Mouse (Mus musculus): ENCODE data around the gene Zcchc3. TPM values are rescaled to one million over a fixed set of nuclear protein-coding genes. Genes with fewer than 3 reads are reported as not detected.
A peak's percentile ranks its signal among the peaks of the same experiment; 100 is the strongest.

Zcchc3 gene
- total RNA-seq, 2 experiments from 2014 or later = 3.7 to 4.8 TPM

DNA sequence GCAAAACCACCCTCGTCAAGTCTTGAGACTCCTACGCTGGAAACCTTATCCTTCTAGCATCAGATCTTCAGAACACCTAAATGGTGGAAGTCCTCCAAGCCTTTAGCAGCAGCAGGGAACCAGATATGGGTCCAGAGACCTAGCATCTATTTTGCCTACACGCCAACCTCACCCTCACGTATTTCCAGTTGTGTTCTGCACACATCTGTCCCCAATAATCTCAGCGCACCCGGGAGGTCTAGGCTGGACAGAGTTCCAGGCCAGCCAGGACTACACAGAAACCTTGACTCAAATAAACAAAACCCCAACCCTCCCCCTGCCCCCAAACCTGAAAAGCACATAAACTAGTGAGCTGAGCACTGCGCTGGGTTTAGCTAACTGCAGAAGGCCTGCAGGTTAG, 3.4 kb downstream of the Zcchc3 start:
- no peak for ATAC-seq (replicated peaks; ENCODE audit: poor library complexity, severe bottlenecking)

DNA sequence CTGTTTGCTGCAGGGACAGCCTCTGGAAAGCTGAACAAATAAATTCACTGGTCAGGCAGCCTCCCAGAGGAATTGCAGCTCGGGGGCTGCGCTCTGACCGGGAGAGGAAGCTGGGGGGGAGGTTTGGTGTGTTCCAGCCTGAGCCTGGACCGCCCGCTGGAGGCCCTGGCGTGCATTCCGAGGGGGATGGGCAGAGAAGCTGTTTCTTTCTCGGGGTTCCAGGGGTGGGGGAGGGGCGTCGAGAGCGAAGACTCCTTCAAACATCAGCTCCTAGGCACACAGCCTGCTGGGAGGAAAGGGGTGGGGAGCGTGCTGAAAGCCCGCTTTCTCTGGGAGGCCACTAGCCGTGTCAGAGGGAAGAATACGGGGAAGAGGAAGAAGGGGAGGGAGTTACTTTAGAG, 3.9 kb downstream of the Zcchc3 start:
- ATAC-seq (replicated peaks; ENCODE audit: poor library complexity, severe bottlenecking) = no peak

DNA sequence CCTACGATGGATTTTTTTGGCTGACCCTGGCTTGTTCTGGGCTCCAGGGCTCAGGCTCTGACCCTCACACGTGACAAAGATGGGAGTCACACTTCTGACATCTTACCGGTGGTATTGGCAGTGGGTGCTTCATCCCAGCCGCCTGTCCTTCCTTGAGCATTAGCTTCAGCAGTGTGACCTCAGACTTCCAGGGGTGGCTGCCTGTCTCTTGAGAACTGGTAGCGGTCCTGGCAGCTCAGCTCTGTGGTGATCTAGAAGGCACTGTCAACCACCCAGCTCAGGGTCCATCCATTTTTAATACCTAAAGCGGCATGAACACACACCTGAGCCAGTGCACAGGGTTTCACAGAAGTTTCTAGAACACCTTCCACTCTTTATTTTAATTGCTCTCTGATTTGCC, 5.0 kb downstream of the Zcchc3 start:
- no peak for ATAC-seq (replicated peaks; ENCODE audit: poor library complexity, severe bottlenecking)

DNA sequence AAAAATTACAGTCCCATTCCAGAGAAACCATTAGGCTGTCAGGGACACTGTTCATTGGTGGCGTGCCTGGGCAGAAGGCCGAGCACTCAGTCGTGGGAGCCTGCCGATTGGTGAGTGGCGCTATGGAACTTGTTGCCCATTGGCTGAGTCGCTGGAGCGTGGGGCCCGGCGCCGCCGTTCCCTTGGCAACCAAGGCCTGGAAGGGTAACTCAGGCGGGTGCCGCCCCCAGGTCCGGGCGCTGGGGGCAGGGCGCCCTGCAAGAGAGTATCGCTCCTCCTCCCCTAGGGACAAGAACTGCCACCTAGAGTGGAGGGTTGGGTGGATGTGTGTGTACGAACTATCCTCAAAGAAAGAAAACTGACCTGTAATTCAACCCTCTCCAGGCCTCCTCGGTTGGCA, 8.7 kb downstream of the Zcchc3 start:
- peak; percentile 100 for ATAC-seq (replicated peaks; ENCODE audit: poor library complexity, severe bottlenecking)

DNA sequence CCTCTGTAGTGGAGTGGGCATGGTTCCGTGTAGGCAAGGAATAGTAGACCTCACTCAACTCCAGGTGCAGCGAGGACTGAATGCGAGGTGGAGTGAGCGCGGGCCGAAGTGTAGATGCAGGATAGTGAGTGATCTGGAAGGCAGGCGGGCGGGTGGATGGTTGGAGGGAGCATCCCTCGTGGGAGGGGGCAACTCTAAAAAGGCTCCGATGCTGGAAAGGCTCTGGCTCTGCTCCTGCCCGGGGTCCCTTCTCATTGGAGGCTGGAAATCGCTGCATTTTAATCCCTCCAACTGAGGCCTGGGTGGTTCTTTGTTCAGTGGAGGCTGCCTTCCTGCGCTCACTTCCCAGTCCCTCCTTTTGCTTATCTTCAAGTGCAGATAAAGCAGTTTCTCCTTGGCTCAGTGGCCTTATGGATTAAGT, 15.7 kb downstream of the Zcchc3 start:
- no peak for ATAC-seq (replicated peaks; ENCODE audit: poor library complexity, severe bottlenecking)

DNA sequence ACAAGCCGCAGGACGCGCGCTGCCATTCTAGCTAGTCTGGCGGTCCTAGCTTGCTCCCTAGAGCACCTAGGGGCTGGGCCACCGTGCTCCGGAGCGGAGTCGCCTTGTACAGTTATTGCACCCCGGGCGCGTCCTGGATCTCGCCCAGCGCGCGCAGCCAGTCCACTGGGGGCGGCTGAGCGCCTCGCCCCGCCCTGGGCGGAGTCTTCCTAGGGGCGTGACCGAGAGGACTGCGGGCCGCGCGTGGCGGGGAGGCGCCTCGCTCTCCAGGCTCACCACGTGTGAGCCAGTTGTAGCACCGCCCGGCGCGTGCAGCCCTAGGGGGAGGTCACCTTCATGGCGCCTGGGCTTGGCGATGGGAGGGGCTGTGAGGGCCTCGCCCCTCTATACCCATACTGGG, 16.1 kb downstream of the Zcchc3 start:
- peak; percentile 73 for ATAC-seq (replicated peaks; ENCODE audit: poor library complexity, severe bottlenecking)

DNA sequence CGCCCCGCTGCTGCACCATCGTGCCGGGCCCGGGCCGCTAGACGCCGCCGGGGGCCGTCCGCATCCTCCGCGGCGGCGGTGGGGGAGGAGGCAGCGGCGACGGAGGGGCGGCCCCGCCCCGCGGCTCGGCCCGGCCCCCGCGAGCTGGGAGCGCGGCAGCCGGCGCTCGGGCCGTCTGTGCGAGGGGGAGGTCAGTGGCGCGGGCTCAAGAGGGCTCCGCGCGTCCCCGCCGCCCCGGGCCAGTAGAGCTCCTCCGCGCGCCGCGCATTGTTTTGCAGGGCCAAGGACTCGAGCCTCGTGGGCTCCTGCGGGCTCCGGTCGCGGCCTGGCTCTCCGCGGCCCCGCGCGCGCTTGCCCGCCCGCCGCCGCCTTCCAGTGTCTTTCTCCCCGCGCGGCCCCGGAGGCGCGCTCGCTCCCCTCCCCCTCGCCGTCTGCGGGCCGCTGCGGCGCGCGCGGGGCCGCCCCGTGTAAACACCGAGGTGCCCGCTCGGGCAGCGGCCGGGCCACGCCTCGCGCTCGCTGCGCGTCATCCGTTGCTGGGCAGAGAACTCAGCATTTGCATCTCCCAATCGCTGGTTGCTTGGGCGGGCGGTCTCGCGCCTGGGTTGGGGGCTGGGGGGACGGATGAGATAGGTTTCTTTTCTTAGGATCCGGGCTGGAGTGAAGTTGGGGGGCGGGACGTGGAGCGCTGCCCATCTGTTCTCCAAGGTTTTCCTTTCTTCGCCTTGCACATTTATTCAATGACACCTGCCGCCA, 17.0 kb downstream of the Zcchc3 start, which contains the start of gene Sox12:
TSS of gene Sox12 (minus strand) at position 384 of the 756 bp plus-strand sequence.
- ATAC-seq (replicated peaks; ENCODE audit: poor library complexity, severe bottlenecking) = peak; percentile 39

DNA sequence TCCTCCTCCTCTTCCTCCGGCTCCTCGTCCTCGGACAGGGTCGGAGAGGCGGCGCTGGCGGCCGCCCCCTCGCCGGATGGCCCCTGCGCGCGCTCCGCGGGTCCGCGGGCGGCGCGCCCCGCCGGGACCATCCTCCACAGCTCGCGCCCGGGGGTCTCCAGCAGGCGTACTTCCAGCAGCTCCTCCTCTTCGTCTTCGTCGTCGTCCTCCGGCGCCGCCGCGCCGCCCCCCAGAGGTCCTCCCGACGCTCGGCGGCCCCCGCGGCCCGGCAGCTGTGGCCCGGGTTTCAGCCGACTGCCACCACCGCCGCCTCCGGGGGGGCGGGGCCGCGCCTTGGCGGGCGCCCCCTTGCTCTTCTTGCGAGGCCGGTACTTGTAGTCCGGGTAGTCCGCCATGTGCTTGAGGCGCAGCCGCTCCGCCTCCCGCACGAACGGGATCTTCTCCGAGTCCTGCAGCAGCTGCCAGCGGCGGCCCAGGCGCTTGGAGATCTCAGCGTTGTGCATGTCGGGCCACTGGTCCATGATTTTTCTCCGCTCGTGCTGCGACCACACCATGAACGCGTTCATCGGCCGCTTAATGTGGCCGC, 17.7 kb downstream of the Zcchc3 start:
- ATAC-seq (replicated peaks; ENCODE audit: poor library complexity, severe bottlenecking) = peak; percentile 17; the same call in 1 of the 2 replicates

DNA sequence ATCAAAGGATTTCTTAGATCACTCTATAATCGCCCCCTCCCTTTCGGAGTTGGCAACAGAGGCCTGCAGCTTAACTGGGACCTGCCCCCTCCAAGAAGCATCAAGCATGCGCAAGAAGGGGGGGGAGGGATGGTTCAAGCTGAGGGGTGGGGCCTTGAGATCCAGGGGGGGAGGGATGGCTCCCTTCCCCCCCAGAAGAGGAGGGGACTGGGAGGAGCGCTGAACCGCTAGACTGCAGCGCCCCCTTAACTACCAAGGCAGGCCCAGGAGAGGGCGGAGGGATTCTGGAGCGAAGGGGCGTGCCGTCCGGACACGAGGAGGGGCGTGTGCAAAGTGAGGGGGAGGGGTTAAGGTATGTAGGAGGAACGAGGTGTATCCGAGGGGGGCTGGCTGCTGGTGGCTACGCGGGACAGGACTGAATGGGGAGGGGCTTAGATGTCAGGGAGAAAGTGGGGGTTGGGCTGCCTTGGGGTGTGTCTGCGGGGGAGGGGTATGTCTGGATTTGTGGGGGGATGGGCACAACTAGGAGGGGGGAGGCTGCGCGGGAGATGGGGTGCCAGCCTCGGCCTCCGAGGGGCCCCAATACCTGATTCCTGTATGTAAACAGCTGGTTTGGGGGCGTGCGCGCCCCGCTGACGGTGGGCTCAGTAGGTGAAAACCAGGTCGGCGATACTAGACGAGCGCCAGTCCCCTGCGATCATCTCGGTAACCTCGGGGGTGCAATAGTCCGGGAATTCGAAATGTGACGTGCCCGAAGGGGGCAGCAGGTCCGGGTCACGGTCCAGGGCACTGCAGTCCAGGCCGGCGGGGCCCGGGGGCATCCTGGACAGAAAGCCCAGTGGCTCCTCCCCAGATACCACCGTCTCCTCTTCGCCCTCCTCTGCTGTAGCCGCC, 18.5 kb downstream of the Zcchc3 start:
- ATAC-seq (replicated peaks; ENCODE audit: poor library complexity, severe bottlenecking) = peak; percentile 58

DNA sequence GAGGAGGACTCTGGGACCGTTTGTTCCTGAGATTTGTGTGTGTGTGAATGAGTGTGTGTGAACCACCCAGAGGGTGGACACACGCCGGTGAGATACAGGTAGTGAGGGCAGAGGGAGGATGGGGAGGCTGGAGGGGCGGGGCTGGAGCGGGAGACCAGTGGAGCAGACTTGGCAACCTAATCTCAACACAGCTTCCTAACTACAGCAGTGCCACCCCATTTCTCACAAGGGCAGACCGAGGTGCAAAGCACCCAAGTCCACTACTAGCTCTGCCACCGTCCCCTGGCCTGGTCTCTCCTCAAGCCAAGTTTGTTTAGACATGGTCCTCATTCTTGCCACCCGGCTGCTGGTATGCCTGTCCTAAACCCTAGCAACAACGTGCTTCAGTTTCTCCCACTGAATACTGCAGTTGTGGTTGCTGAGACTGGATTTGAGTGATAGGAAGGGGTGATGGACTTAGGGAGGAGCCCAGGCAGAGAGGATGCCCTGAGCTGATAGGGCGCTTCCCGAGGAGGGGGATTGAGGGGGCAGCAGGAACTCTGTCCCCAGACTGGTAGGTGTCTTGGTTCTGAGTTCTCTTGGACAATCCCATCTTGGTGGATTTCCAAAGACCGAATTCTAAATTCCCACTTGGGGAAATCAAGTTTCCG, 19.4 kb downstream of the Zcchc3 start:
- no peak for ATAC-seq (replicated peaks; ENCODE audit: poor library complexity, severe bottlenecking)

DNA sequence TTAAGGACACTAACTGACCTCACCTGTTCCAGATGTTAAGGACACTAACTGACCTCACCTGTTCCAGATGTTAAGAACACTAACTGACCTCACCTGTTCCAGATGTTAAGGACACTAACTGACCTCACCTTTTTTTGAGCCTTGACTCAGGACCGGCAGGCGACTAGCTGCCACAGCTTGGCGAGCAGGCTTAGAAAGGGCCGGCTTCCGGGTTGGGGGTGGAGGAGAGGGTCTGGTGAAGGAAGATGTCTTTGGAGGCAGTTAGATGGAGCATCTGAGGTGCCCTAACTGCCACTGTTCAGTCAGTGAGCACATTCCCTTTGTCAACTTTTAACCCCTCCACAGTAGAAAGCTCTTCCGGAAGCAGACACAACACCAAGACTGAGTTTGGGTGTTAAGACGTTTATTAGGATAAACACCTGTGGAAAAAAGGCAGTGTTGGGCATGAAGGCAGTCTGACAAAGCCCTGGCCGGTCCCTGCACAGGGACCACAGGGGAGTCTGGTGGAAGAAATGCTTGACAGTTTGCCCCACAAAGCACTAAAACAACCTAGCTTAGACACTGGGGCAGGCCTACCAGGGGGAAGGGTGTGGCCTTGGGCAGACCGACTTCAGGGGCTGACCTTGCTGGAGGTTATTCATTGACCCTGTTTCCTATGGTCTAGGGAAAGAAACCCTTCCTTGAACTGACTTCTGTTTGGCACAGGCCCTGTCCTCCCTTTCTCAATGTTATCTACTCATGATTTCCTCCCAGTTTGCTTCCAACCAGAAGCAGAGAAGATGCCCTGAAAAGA, 21.4 kb downstream of the Zcchc3 start:
- no peak for ATAC-seq (replicated peaks; ENCODE audit: poor library complexity, severe bottlenecking)

DNA sequence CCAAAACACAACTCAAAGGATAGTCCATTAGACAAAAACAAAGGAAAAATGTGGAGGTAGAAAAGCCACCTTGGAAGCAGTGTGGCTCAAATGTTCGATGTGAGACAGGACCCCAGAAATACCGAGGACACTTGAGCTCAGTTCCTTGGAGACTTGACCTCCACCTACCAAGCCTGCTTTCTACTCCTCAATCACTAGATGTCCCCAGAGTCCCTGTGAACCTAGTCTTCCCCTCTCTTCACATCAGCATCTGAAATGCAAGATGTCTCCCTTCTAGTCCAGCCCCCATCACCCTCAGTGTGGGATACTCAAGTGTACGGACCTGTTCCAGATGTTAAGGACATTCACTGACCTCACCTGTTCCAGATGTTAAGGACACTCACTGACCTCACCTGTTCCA, 22.0 kb downstream of the Zcchc3 start:
- peak; percentile 48 for ATAC-seq (replicated peaks; ENCODE audit: poor library complexity, severe bottlenecking)

DNA sequence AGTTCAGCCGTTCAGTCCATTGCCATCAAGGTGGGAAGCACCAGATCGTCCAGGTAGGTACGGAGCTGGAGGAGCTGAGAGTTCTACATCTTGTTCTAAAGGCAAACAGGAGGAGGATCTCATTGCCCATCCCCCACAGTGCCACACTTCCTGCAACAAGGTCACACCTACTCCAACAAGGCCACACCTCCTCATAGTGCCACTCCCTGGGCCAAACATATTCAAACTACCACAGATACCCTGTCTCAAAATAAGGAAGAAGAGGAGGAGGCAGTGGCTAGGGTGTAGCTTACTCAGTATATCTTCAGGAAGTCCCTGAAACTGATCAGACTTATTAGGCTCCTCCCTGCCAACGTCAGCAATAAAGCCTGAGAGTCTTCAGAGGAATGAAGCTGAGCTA, 30.6 kb downstream of the Zcchc3 start:
- ATAC-seq (replicated peaks; ENCODE audit: poor library complexity, severe bottlenecking) = no peak

DNA sequence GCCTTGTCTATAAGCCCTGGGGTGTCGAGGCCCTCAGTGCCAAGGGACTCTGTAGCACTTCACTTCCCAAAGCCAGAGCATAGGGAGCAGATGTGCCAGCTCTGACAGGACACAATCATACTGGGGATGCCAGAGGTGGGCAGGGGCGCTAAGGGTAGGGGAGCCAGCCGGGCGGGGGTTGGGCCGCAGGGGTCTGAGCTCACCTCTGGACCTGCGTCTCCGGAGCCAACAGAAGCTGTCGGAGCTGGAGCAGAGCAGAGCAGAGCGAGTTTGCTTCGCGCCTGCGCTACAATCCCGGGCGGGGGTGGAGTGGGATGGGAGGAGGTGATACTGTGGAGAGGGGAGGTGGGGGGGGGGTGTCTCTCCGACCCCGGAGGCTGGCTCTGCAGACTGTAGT, 38.5 kb downstream of the Zcchc3 start, which contains the start of gene Nrsn2:
TSS of gene Nrsn2 (minus strand) at position 294 of the 397 bp plus-strand sequence.
- no peak; the same call in 1 of the 2 replicates for ATAC-seq (replicated peaks; ENCODE audit: poor library complexity, severe bottlenecking)

DNA sequence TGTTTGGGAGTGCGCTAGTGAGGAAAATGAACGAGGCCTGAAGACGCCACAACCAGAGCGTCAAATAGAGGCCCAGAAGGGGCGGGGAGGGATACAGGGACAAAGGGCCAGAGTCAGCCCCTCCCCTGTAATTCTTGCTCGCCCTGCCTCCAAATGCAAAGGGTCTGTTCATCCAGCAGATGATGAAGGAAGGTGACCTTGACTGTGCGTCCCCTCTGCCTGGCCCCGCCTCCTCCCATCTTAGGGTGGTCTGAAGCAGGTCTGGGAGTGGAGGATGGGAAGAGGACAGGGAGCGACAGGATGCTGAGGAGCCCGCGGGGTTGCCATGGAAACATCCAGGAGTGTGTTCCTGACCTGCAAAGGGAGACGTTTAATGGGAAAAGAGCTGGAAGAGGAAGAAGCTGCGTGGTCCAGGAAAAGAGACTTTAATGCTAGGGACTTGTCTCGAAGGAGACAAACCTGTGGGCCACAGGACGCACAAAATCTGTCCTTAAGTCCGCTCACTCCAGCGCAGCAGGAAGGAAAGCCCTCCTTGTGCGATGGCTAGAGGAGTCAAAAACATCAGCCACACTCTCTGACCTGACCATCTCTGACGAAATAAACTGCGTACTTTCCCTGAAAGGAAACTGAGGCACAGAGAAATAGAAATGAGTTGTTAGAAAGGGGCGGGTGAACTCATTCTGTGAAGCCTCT, 39.0 kb downstream of the Zcchc3 start:
- no peak for ATAC-seq (replicated peaks; ENCODE audit: poor library complexity, severe bottlenecking)

DNA sequence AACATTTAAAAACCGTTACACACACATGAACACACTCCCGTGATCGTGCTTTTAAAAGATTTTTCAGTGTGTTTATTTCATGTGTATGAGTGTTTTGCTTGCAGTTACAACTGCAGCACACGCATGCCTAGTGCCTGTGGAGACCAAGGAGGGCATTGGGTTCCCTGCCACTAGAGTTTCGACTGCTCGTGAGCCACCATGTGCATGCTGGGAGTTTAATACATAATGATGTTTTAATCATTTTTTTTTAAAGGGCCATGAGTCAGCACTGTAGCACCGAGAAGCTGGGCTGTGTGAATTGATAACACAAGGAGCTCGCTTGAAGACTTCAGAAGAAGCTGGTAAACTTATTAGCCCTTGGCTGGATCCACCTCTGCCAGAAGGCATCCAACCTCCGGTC, 41.3 kb downstream of the Zcchc3 start:
- ATAC-seq (replicated peaks; ENCODE audit: poor library complexity, severe bottlenecking) = no peak

DNA sequence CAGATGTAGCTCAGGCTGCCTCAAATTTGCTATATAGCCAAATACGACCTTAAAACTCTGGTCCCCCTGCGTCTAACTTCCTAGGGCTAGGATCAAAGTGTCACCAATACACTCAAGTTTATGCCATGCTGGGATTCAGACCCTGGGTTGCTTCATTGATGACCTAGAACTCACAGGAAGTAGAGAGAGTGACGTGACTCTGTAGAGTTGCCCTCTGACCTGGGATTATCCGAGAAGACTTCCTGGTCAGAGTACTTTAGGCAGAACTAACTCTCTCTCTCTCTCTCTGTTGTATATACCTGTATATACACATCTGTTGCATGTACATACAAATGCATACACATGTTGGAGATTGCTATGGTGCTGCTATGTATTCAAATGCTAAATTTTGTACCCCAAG, 42.2 kb downstream of the Zcchc3 start:
- no peak for ATAC-seq (replicated peaks; ENCODE audit: poor library complexity, severe bottlenecking)

DNA sequence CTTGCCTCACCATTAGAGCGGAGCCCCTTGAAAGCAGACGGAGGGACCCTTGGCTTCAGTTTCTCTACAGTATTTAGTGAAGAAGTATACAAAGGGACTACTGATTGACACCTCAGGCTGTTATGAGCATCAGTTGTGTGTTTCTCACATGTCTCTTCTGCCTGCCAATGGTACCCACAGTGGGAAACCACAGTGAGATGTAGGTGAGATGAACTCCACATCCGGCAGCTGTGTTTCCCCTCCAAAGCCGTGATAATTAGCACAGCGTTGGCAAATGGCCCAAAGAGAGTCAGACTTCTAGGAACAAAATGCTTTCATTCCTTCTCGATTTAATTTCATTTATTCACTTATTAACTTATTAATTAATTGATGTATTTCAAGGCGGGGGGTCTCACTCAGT, 42.7 kb downstream of the Zcchc3 start:
- no peak for ATAC-seq (replicated peaks; ENCODE audit: poor library complexity, severe bottlenecking)

DNA sequence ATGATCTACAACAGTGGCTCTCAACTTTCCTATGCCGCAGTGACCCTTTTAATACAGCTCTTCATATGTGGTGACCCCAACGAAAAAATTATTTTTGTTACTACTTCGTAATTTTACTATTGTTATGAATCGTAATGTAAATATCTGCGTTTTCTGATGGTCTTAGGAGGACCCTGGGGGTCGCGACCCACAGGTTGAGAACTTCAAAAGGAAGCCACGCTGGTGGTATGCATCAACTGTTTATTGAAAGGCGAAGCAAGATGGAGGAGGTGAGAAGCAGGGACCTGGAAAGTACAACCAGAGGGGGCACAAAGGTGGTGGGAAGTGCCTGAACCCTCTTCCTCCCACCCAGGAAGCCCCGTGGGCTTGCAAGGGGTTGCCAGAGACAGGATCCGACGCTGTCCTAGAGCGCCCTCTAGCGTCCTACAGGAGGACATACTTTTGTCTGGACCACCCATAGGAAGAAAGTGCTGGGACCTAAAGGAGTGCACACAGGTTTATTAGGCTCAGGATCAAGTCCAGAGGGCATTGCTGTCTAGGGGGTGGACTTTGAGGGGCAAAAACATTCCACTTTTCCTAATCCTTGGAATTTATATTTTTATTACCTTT, 46.2 kb downstream of the Zcchc3 start:
- peak; percentile 82 for ATAC-seq (replicated peaks; ENCODE audit: poor library complexity, severe bottlenecking)
